Mouse (Mus musculus): ENCODE data around the gene Tmc5.

DNA sequence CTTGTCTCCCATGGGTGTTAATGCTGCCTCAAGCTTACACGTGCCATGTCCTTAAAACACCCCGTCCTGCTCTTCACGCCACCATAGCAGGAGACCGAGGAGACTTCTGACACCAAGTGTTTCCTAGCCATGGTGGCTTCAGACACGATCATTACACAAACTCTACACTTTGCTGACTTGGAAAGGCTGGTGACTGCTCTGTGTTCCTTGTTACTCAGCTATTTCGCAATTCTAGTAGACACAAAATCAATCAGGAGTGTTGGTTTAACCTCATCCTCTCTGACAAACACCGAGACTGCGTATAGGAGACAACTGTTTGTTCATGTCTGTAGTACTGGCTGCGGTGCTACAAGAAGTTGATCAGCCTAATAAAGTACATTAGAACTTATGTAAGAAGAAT is 101.8 kb downstream of the Tmc5 start:
- no peak for TF ChIP-seq EP300 (IDR thresholded peaks at IDR 0.05; ENCODE audit: low read depth in 1 of 2, low read length in 2 of 2)
- no peak for TF ChIP-seq SMC3 (IDR thresholded peaks at IDR 0.05; ENCODE audit: low read depth, low read length)
- TF ChIP-seq POLR2A (IDR thresholded peaks at IDR 0.05; ENCODE audit: control insufficient read depth in 1 of 2, insufficient read depth in 1 of 2, low read depth in 1 of 2, low read length in 2 of 2, poor library complexity in 1 of 2) = no peak
- no peak for TF ChIP-seq BHLHE40 (IDR thresholded peaks at IDR 0.05; ENCODE audit: borderline replicate concordance, low read depth, low read length)
- no peak for TF ChIP-seq CTCF (IDR thresholded peaks at IDR 0.05 in 2 of 3, conservative IDR thresholded peaks at IDR 0.05 in 1 of 3; ENCODE audit: control insufficient read depth in 1 of 3, insufficient read depth in 1 of 3, low read depth in 2 of 3, low read length in 3 of 3, poor library complexity in 1 of 3, severe bottlenecking in 1 of 3)
- no peak for TF ChIP-seq RCOR1 (IDR thresholded peaks at IDR 0.05; ENCODE audit: low read depth, low read length)
- no peak for TF ChIP-seq MAX (IDR thresholded peaks at IDR 0.05; ENCODE audit: low read length)
